Mouse (Mus musculus) layer of hippocampus, postnatal 36 days (tissue): ENCODE results near the gene Stk11. TPM values are rescaled to one million over a fixed set of nuclear protein-coding genes. Genes with fewer than 3 reads are reported as not detected.

Source experiments
- DNase-seq, 2 experiments: peaks; one replicate each; pipeline ENCODE4 v3.0.0; 2022
- total RNA-seq, 2 experiments: library from RNA; stranded (reverse); gene quantifications; 2 replicates each; pipeline ENCODE4 v1.2.3; 2021

Stk11 gene
- total RNA-seq, 2 experiments from 2014 or later, result 93.3 to 95.9 TPM

- no peak for DNase-seq
These were observed 55.0 kb downstream of the Stk11 start for GRCm38 (mm10) chr10:80170601-80171021.

- DNase-seq, result no peak
These were observed 55.6 kb downstream of the Stk11 start for GRCm38 (mm10) chr10:80171252-80171651.

- no peak for DNase-seq
These were observed 56.3 kb downstream of the Stk11 start for GRCm38 (mm10) chr10:80171760-80172526.

DNA sequence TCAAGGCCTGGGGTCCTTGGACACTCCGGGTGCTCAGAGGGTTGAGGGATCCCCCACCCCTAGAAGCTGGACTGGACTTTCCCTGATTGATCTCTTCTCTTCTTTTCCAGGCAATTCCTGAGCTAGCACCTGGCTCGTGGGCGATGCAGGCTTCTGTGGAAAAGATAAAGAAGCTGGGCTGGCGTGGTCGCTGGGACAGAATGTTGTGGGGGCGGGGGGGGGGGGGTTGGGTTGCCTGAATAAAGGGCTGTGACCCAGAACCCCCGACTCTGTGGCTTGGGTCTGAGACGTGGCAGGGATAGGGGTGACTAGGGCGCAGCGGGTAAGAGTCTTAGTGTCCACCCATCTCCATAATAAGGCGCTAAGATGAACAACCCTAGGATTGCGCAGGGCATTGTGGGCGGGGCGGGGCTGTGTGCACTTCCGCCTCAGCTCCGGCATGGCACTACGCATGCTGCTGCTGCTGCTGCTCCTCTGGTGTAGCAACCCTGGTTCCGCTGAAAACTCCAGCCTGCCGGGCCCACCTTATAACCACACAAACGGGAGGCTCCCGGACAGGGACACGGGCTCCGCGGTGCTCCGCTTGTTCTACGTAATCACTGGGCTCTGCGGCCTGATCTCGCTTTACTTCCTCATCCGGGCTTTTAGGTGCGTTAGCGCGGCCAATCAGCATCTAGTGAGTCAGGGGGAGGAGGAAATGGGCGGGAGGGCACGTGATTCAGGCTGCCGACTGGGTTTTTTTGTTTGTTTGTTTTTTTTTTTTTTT, 57.1 kb downstream of the Stk11 start, which contains the start of gene 1600002K03Rik:
TSS of gene 1600002K03Rik (plus strand) at position 418 of the 766 bp plus-strand sequence.
- peak; percentile 91 for DNase-seq

DNA sequence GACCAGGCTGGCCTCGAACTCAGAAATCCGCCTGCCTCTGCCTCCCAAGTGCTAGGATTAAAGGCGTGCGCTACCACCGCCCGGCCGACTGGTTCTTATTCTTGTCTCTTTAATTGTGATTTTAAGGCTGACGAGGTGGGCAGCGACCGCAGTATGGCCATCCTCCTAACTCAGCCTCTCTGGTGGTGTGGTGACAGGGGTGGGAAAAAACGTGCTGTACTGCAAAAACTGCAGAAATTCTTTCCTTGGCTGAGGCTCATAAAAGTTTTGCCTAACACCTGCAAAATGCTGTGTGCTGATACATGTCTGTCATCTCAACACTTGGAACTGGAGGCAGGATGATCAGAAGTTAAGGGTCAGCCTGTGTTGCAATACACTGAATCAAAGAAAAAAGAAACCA, 57.8 kb downstream of the Stk11 start:
- no peak for DNase-seq

DNA sequence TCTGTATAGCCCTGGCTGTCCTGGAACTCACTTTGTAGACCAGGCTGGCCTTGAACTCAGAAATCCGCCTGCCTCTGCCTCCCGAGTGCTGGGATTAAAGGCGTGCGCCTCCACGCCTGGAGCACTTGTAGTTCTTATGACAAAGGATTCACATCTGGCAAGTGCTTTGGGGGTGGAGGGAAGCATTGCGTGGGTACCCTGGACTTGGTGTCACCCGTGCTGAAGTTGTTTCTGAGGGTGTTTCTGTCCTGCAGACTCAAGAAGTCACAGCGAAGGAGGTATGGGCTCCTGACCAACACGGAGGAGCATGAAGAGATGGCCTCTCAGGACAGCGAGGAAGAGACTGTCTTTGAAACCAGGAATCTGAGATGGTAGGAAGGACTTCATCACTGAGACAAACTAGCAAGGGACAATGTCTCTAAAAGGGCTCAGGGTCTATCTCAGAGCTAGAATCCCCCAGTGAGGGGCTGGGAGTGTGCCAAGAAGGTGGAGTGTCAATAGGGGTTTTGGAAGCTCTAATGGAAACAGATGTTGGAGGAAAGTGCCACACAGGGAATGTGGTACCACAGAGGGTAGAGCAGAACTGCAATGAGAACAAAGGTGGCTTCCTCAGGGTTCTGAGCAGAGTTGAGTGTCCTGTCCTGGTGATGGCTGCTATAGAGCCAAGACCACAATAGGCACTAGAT, 58.5 kb downstream of the Stk11 start:
- no peak for DNase-seq

DNA sequence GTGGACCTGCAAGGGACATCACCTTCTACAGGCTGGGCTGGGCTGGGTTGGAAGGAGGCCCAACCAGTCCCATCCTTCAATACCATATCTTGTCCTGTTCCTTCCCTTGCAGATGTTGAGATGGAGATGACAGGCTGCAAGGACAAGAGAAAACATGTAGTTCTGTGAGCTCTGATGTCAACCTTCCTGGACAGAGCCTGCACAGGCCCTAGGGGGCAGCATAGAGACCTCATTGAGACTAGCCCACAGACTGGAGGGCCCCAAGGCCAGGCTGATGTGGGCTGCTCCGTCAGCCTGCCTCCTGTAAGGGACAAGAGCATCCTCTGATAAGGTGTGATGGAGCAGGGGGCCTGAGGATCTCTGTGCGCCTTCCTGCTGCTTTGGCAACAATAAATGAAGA, 59.1 kb downstream of the Stk11 start:
- DNase-seq, result no peak

DNA sequence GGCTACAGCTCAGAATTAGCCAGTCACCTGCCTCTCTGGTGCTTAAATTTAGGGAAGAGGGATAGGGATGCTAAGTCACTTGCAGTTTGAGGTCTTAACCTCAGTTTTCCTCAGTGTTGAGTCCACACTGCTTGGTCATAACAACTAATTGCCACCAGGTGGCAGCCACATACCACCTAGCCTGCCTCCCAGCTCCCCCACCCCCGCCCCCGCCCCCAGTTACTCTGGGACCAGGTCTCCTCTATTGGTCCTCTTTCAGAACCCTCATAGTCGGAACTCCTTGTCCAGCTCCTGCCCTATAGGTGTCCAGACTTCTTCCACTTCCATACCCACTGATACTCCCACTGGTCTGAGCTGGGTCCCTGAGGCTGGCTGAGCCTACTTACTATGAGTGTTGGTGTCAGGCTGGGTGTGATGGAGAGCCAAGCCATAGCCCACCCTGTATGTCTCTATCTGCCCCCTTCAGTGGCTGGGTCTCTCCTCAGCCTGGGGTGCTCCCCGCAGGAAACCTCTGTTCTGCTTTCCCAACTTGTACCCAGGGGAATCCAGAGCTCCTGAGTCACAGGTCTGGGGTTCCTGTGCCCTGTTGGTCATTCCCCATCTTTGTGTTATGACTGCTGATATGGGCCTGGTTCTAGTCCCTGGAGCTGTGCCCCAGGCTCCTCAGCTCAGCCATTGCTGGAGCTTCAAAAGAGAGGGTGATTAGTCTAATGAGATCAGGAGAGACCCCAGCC, 60.1 kb downstream of the Stk11 start:
- DNase-seq, result no peak

GRCm38 (mm10) chr10:80176270-80176834, 60.7 kb downstream of the Stk11 start:
- no peak for DNase-seq

GRCm38 (mm10) chr10:80177441-80178279, 62.1 kb downstream of the Stk11 start:
- DNase-seq, result no peak

DNA sequence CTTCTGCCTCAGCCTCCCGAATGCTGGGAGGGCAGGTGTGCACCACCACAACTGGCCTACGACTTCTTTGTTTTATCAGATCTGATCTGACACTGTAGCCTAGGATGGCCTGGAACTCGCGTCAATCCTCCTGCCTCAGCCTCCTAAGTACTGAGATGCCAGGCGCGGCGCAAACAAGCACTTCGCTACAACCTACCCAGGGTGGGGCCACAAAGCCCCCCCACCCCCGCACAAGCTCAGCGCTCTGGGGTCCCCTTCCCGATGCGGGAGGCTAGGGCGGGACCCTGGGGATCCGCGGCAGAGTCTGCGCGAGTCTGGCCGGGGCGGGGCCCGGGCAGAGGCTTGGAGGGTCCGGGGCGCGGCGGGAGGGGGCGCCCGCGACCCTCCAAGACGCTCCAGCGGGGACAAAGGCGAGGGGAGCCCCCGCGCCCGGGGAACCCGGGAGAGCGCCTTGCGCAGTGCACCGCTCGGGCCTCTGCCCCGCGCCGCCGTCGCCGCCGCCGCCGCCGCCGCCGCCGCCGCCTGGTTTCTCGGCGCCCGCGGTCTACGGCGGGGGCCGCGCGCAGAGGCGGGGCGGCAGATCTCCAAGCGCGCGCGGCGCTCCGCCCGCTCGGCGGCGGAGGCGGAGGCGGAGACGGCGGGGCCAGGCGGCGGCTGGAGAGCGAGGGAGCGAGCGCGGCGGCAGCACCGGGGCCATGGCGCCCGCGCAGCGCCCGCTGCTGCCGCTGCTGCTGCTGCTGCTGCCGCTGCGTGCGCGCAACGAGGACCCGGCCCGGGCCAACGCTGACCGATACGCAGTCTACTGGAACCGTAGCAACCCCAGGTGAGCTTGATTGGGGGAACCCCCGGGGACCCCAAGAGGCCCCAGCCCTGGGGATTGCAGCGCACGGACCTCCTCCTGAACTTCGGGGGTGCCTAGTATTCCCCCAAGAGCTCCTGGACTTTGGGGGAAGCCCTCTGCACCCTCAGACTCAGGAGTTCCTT, 63.8 kb downstream of the Stk11 start, which contains the start of gene Efna2:
TSS of gene Efna2 (plus strand) at position 415 of the 984 bp plus-strand sequence.
- peak in 1 of 2 experiments; percentile 55 for DNase-seq

Other genes with a start within 250 kb of the Stk11 start
- gene Prtn3, start 241.3 kb upstream of the Stk11 start, total RNA-seq, result 1 to 10 TPM in 1 of 2 experiments, not detected in 1; 1.0 TPM
- 10 to 100 TPM; 28.4 to 28.7 TPM for gene Plppr3, start 241.2 kb upstream of the Stk11 start, total RNA-seq
- gene Elane, start 229.6 kb upstream of the Stk11 start, total RNA-seq, result not detected
- not detected for gene Cfd, start 224.9 kb upstream of the Stk11 start, total RNA-seq
- 10 to 100 TPM; 53.0 to 54.1 TPM for gene Med16, start 206.9 kb upstream of the Stk11 start, total RNA-seq
- gene Gm26602, start 204.9 kb upstream of the Stk11 start, total RNA-seq, result not detected
- gene Kiss1r, start 198.8 kb upstream of the Stk11 start, total RNA-seq, result 1 to 10 TPM; 6.4 to 6.8 TPM
- 100 to 1,000 TPM; 397 to 399 TPM for gene R3hdm4, start 194.6 kb upstream of the Stk11 start, total RNA-seq
- 1 to 10 TPM; 4.8 to 5.1 TPM for gene Arid3a, start 188.8 kb upstream of the Stk11 start, total RNA-seq
- 10 to 100 TPM; 43.2 to 48.2 TPM for gene Wdr18, start 155.7 kb upstream of the Stk11 start, total RNA-seq
- gene Grin3b, start 145.1 kb upstream of the Stk11 start, total RNA-seq, result under 1 TPM; 0.10 TPM
- 100 to 1,000 TPM; 117 to 124 TPM for gene Tmem259, start 131.5 kb upstream of the Stk11 start, total RNA-seq
- 1 to 10 TPM; 5.5 to 6.6 TPM for gene Cnn2, start 127.2 kb upstream of the Stk11 start, total RNA-seq
- gene Abca7, start 119.3 kb upstream of the Stk11 start, total RNA-seq, result 10 to 100 TPM; 10.9 to 11.0 TPM
- gene Arhgap45, start 99.2 kb upstream of the Stk11 start, total RNA-seq, result 1 to 10 TPM; 3.2 to 4.2 TPM
- 10 to 100 TPM; 74.8 to 86.0 TPM for gene Polr2e, start 76.0 kb upstream of the Stk11 start, total RNA-seq
- gene Gpx4, start 68.6 kb upstream of the Stk11 start, total RNA-seq, result 100 to 1,000 TPM; 445 to 446 TPM
- 10 to 100 TPM; 17.2 to 20.7 TPM for gene Sbno2, start 10.2 kb upstream of the Stk11 start, total RNA-seq
- gene Atp5d, start 22.8 kb downstream of the Stk11 start, total RNA-seq, result 100 to 1,000 TPM; 324 to 369 TPM
- 100 to 1,000 TPM; 336 to 379 TPM for gene Cbarp, start 25.0 kb downstream of the Stk11 start, total RNA-seq
- gene Midn, start 32.5 kb downstream of the Stk11 start, total RNA-seq, result 10 to 100 TPM; 58.9 to 62.6 TPM
- gene Cirbp, start 50.2 kb downstream of the Stk11 start, total RNA-seq, result 10 to 100 TPM; 58.5 to 63.4 TPM
- 1 to 10 TPM; 6.4 to 6.9 TPM for gene 1600002K03Rik, start 57.1 kb downstream of the Stk11 start, total RNA-seq
- gene Efna2, start 63.7 kb downstream of the Stk11 start, total RNA-seq, result 1 to 10 TPM; 9.0 to 9.6 TPM
- gene Mum1, start 110.6 kb downstream of the Stk11 start, total RNA-seq, result 10 to 100 TPM; 35.6 to 39.6 TPM
- 100 to 1,000 TPM; 199 to 204 TPM for gene Ndufs7, start 133.3 kb downstream of the Stk11 start, total RNA-seq
- 10 to 100 TPM; 37.7 to 39.1 TPM for gene Gamt, start 145.2 kb downstream of the Stk11 start, total RNA-seq
- gene Dazap1, start 145.7 kb downstream of the Stk11 start, total RNA-seq, result 100 to 1,000 TPM in 1 of 2 experiments, 10 to 100 TPM in 1; 82.6 to 100 TPM
- 100 to 1,000 TPM; 755 to 823 TPM for gene Rps15, start 176.7 kb downstream of the Stk11 start, total RNA-seq
- 10 to 100 TPM; 98.3 to 98.4 TPM for gene Apc2, start 180.2 kb downstream of the Stk11 start, total RNA-seq
- 10 to 100 TPM; 22.4 to 23.0 TPM for gene 2310011J03Rik, start 204.7 kb downstream of the Stk11 start, total RNA-seq
- 1 to 10 TPM; 2.2 to 2.6 TPM for gene Pcsk4, start 213.7 kb downstream of the Stk11 start, total RNA-seq
- gene Reep6, start 214.2 kb downstream of the Stk11 start, total RNA-seq, result 10 to 100 TPM in 1 of 2 experiments, 1 to 10 TPM in 1; 8.6 to 10.3 TPM
- gene Adamtsl5, start 232.6 kb downstream of the Stk11 start, total RNA-seq, result 1 to 10 TPM; 4.9 to 5.2 TPM
- 10 to 100 TPM; 23.2 to 23.4 TPM for gene Plk5, start 240.7 kb downstream of the Stk11 start, total RNA-seq